Mouse (Mus musculus) liver, embryonic 11.5 days (tissue): Measurements from ENCODE around the gene Chst8. TPM values are rescaled to one million over a fixed set of nuclear protein-coding genes. Genes with fewer than 3 reads are reported as not detected.
A peak's percentile ranks its signal among the peaks of the same experiment; 100 is the strongest.

Source experiments
- ATAC-seq: fragments of 200-750 bp; cut with Nextera tagmentation; replicated peaks from 2 replicates; pipeline ENCODE4 v1.8.0; 2017; ENCODE audit warnings: moderate number of reproducible peaks, mild to moderate bottlenecking, moderate TSS enrichment, moderate library complexity; ENCODE audit not compliant: low FRiP score
- DNase-seq: peaks from one replicate; pipeline ENCODE4 v3.0.0-alpha.2; 2017; ENCODE audit warnings: low spot score
- H3K27ac ChIP-seq: fragments of 300-500 bp; sonication (generic); 2 replicates; pipeline ENCODE4 v1.5.1; 2014; ENCODE audit warnings: mild to moderate bottlenecking, low read depth, low read length, control low read depth
- H3K27me3 ChIP-seq: fragments of 300-500 bp; sonication (generic); replicated peaks from 2 replicates; pipeline ENCODE4 v1.6.1; 2014; ENCODE audit warnings: low read length, mixed read lengths; ENCODE audit not compliant: control insufficient read depth, insufficient read depth
- H3K36me3 ChIP-seq: fragments of 300-500 bp; sonication (generic); 2 replicates; pipeline ENCODE4 v1.6.1; 2014; ENCODE audit warnings: mild to moderate bottlenecking, low read length, moderate library complexity, mixed read lengths; ENCODE audit not compliant: control insufficient read depth, insufficient read depth
- H3K4me1 ChIP-seq: fragments of 300-500 bp; sonication (generic); replicated peaks from 2 replicates; pipeline ENCODE4 v1.6.1; 2014; ENCODE audit warnings: low read length, mixed read lengths; ENCODE audit not compliant: control insufficient read depth, insufficient read depth
- H3K4me2 ChIP-seq: fragments of 300-500 bp; sonication (generic); 2 replicates; pipeline ENCODE4 v1.6.1; 2014; ENCODE audit warnings: mild to moderate bottlenecking, control low read depth, moderate library complexity
- H3K4me3 ChIP-seq: fragments of 300-500 bp; sonication (generic); 2 replicates; pipeline ENCODE4 v1.5.1; 2014; ENCODE audit warnings: low read depth, low read length, control low read depth
- H3K9ac ChIP-seq: fragments of 300-500 bp; sonication (generic); 2 replicates; pipeline ENCODE4 v1.6.1; 2014; ENCODE audit warnings: low read depth, low read length, control low read depth
- H3K9me3 ChIP-seq: fragments of 300-500 bp; sonication (generic); 2 replicates; pipeline ENCODE4 v1.6.1; 2016; ENCODE audit warnings: low read length, inconsistent platforms, mixed read lengths; ENCODE audit not compliant: control insufficient read depth
- WGBS: fragments of 180-500 bp; shearing (Covaris S2); extraction: QIAGEN DNeasy Blood & Tissue Kit; methylation state at CpG from one replicate; pipeline ENCODE4 v1.1.7; 2014; 5-methylcytosine and 5-hydroxymethylcytosine counted together
- polyA plus RNA-seq: library from polyadenylated mRNA; unstranded; fragments of >200 nt; fragmentation: Nextera tagmentation; extraction: Ambion mirVana; gene quantifications from 2 replicates; pipeline ENCODE4 v1.2.1, GENCODE M21; 2014

The Chst8 gene
- polyA plus RNA-seq, 1 experiment from 2014 or later = 0.75 TPM

DNA sequence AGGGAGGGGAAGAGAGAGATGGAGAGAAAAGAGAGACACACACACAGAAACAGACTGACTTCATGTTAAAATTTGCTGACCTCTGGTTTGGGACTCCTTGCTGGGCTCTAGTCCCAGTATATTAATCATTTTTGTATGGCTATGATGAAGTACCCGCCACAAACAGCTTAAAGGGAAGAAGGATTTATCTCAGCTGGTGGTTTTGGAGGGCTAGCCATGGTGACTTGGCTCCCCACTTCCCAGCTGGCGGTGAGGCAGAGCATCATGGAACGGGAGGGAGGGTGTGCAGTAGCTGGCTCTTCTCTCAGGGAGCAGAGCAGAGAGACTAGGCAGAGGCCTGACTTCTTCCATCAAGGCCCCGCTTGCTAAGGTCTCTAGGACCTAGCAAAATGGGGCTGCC is 109.1 kb downstream of the Chst8 start:
- Histone ChIP-seq H3K4me2 (no peak overlapping the region), H3K27me3 (no peaks in the 10 kb centered on the region), H3K9me3 (no peaks in the 10 kb centered on the region; the same call in 1 of the 2 replicates), H3K4me3 (no peak overlapping the region), H3K4me1 (no peaks in the 10 kb centered on the region), H3K27ac (no peak overlapping the region), H3K36me3 (no peaks in the 10 kb centered on the region), H3K9ac (no peak overlapping the region)
- ATAC-seq (no peak), DNase-seq (no peak)
- WGBS = 51% methylated on average over 4 of the region's 4 CpGs

- no peaks in the 10 kb centered on the region for H3K4me1 ChIP-seq
- 14% methylated on average over 11 of the region's 11 CpGs for WGBS
- DNase-seq = peak; percentile 63
These were observed 109.7 kb downstream of the Chst8 start for GRCm38 (mm10) chr7:34702718-34703351.

GRCm38 (mm10) chr7:34699888-34700287 is 112.6 kb downstream of the Chst8 start:
- ATAC-seq (no peak), DNase-seq (no peak)
- no peaks in the 10 kb centered on the region for H3K4me1 ChIP-seq
- H3K9me3 ChIP-seq = no peaks in the 10 kb centered on the region
- no peak overlapping the region for H3K27ac ChIP-seq
- H3K4me2 ChIP-seq = no peak overlapping the region
- H3K9ac ChIP-seq = no peak overlapping the region
- no peaks in the 10 kb centered on the region for H3K27me3 ChIP-seq
- no peaks in the 10 kb centered on the region for H3K36me3 ChIP-seq
- 68% methylated on average over 3 of the region's 3 CpGs for WGBS
- H3K4me3 ChIP-seq = no peak overlapping the region

More at GRCm38 (mm10) chr7:34702718-34703351, 109.7 kb downstream of the Chst8 start:
- no peak for ATAC-seq
- no peak overlapping the region for H3K4me3 ChIP-seq
- H3K4me2 ChIP-seq = no peak overlapping the region
- no peaks in the 10 kb centered on the region for H3K36me3 ChIP-seq
- no peak overlapping the region for H3K27ac ChIP-seq
- H3K27me3 ChIP-seq = no peaks in the 10 kb centered on the region
- no peaks in the 10 kb centered on the region; the same call in 1 of the 2 replicates for H3K9me3 ChIP-seq
- H3K9ac ChIP-seq = no peak overlapping the region

- WGBS = 83% methylated on average over 9 of the region's 9 CpGs
These were observed 114.3 kb downstream of the Chst8 start for GRCm38 (mm10) chr7:34698221-34698620.

GRCm38 (mm10) chr7:34696086-34696485 is 116.4 kb downstream of the Chst8 start:
- no peak overlapping the region for H3K4me2 ChIP-seq
- H3K9me3 ChIP-seq = no peaks in the 10 kb centered on the region
- ATAC-seq (no peak), DNase-seq (no peak)
- H3K4me3 ChIP-seq = no peak overlapping the region
- no peaks in the 10 kb centered on the region for H3K36me3 ChIP-seq
- no peak overlapping the region for H3K9ac ChIP-seq
- WGBS = 69% methylated on average over 9 of the region's 9 CpGs
- no peak overlapping the region for H3K27ac ChIP-seq
- no peaks in the 10 kb centered on the region for H3K4me1 ChIP-seq
- no peaks in the 10 kb centered on the region for H3K27me3 ChIP-seq

More at GRCm38 (mm10) chr7:34698221-34698620, 114.3 kb downstream of the Chst8 start:
- Histone ChIP-seq H3K4me1 (no peaks in the 10 kb centered on the region), H3K9me3 (no peaks in the 10 kb centered on the region), H3K27ac (no peak overlapping the region), H3K4me2 (no peak overlapping the region), H3K27me3 (no peaks in the 10 kb centered on the region), H3K9ac (no peak overlapping the region), H3K36me3 (no peaks in the 10 kb centered on the region), H3K4me3 (no peak overlapping the region)
- DNase-seq (no peak), ATAC-seq (no peak)

DNA sequence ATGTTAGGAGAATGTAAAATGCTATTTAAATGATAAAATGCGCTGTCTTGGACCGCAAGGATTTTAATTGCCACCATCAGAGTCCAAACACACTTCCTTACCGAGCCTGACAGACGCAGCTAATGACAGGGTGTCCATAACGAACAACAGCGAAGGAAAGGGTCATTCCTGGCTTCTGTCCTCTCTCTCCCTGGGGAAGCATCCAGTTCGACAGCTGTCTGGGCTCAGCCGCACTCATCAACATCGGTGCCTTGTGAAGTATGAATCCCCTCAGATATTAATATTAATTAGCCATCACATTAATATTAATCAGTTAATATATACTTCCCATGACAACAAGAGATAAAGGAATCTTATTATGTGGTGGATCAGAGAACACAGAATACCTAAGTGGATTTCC is 117.6 kb downstream of the Chst8 start:
- no peak for DNase-seq
- Histone ChIP-seq H3K9me3 (no peaks in the 10 kb centered on the region), H3K27ac (no peak overlapping the region), H3K9ac (no peak overlapping the region), H3K4me1 (no peaks in the 10 kb centered on the region), H3K4me2 (no peak overlapping the region), H3K4me3 (no peak overlapping the region), H3K27me3 (no peaks in the 10 kb centered on the region), H3K36me3 (no peaks in the 10 kb centered on the region)
- WGBS = 74% methylated on average over 9 of the region's 9 CpGs
- ATAC-seq = no peak

DNA sequence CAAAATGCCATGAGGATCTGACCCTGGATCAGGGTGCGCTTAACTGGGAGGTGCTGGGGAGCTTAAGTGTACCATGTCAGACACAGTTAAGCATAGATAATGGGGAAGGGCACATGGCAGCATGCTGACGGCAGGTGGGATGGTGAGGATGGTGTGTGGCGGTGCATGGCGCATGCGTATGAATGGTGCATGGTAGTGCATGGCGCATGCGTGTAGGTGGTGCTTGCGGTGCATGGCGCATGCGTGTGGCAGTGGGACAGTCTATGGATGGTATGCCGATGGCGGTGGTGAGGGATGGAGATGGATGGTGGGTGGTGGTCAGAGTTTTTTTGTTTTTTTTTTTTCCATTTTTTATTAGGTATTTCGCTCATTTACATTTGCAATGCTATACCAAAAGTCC is 118.6 kb downstream of the Chst8 start:
- no peak overlapping the region for H3K27ac ChIP-seq
- H3K4me3 ChIP-seq = no peak overlapping the region
- no peaks in the 10 kb centered on the region for H3K9me3 ChIP-seq
- ATAC-seq = no peak
- no peak overlapping the region for H3K9ac ChIP-seq
- H3K4me2 ChIP-seq = no peak overlapping the region
- no peaks in the 10 kb centered on the region for H3K4me1 ChIP-seq
- no peak for DNase-seq
- no peaks in the 10 kb centered on the region for H3K27me3 ChIP-seq
- WGBS = 90% methylated on average over 13 of the region's 13 CpGs
- H3K36me3 ChIP-seq = no peaks in the 10 kb centered on the region

DNA sequence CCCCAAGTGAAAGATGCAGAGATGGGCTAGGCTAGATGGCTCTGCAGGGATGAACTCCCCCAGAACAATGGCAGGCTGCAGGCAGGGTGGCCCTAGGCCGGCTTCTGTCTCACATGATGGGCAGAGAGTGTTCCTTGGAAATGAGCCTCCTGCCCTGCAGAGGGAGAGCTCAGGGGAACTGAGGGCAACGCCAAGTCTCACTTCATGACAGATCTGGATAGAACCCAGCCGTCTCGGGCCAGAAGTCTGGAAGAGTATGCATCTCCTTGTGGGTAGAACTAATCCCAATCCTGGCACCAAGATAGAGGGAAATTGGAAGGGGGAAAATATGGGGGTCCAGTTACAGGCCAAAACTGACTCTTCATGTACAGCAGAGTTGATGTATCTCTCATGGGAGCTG is 119.4 kb downstream of the Chst8 start:
- Histone ChIP-seq H3K4me1 (no peaks in the 10 kb centered on the region), H3K4me3 (no peak overlapping the region), H3K9me3 (no peaks in the 10 kb centered on the region), H3K27ac (no peak overlapping the region), H3K4me2 (no peak overlapping the region), H3K9ac (no peak overlapping the region), H3K36me3 (no peaks in the 10 kb centered on the region), H3K27me3 (no peaks in the 10 kb centered on the region)
- ATAC-seq (no peak), DNase-seq (no peak)
- 80% methylated on average over 4 of the region's 4 CpGs for WGBS

DNA sequence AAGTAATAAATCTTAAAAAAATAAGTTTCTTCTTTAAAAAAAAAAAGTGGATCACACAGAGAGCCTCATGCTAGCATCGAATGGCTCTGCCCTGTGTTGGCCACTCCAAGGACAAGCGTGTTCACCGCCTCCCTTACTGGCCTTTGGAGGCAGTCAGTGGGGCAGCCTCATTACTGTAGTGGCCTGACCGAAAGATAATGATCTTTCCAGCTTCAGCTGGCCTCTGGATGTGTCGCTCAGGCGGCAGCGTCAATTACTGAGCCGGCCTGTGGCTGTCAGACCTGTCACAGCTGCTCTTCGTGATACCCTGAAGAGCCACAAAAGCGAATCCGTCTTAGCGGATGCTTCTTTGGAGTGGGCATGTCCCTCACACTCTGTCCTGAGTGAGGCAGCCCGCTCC is 122.4 kb downstream of the Chst8 start:
- WGBS = 59% methylated on average over 13 of the region's 13 CpGs
- no peaks in the 10 kb centered on the region for H3K27me3 ChIP-seq

More for the DNA sequence above, 122.4 kb downstream of the Chst8 start:
- H3K9me3 ChIP-seq = no peaks in the 10 kb centered on the region
- H3K36me3 ChIP-seq = no peaks in the 10 kb centered on the region
- ATAC-seq (no peak), DNase-seq (no peak)
- no peaks in the 10 kb centered on the region for H3K4me1 ChIP-seq
- no peak overlapping the region for H3K9ac ChIP-seq
- H3K4me2 ChIP-seq = no peak overlapping the region
- H3K4me3 ChIP-seq = no peak overlapping the region
- no peak overlapping the region for H3K27ac ChIP-seq
